Mouse (Mus musculus): ENCODE data around the gene Mecom. TPM values are rescaled to one million over a fixed set of nuclear protein-coding genes. Genes with fewer than 3 reads are reported as not detected.

The Mecom gene
- polyA plus RNA-seq, 1 experiment from 2014 or later: 19.5 TPM

GRCm38 (mm10) chr3:30018202-30018601, 529.6 kb downstream of the Mecom start:
- H3K27me3 ChIP-seq (ENCODE audit: control insufficient read depth, insufficient read depth, low read length): no peaks in the 10 kb centered on the region
- no peaks in the 10 kb centered on the region; the same call in 1 of the 2 replicates for H3K4me1 ChIP-seq (replicated peaks; ENCODE audit: control insufficient read depth, insufficient read depth, low read length)
- 51% methylated on average over 12 of the region's 12 CpGs for WGBS
- H3K9ac ChIP-seq (ENCODE audit: low read length): no peak overlapping the region; the same call in 1 of the 2 replicates
- DNase-seq (ENCODE audit: low spot score) (no peak), ATAC-seq (replicated peaks; ENCODE audit: low FRiP score) (no peak)
- H3K36me3 ChIP-seq (ENCODE audit: control insufficient read depth, insufficient read depth, low read length): no peaks in the 10 kb centered on the region
- H3K4me3 ChIP-seq (ENCODE audit: low read depth, low read length): no peak overlapping the region
- no peak overlapping the region for H3K4me2 ChIP-seq (ENCODE audit: low read depth, low read length, severe bottlenecking)
- no peak overlapping the region for H3K27ac ChIP-seq (ENCODE audit: low read depth, low read length)
- H3K9me3 ChIP-seq (ENCODE audit: control insufficient read depth, low read length): no peaks in the 10 kb centered on the region

DNA sequence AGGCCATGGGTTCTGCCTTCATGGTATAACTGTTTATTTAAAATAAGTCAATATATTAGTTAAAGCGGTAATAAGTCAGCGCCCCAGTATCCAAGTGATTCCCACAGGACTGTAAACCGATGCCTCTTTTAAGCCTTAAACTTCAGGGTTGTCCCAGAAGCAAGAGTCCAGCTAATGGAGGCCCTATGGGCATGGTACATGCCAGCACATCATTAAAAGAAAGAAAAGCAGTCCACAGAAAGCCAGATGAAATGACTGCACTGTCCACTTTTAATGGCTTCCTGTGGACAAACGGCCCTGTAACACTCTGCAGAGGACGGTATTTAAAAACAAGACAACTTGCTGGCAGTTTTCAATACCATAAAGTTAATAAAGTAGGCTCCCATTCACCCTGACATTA, 531.0 kb downstream of the Mecom start:
- H3K4me3 ChIP-seq (ENCODE audit: low read depth, low read length): no peak overlapping the region
- H3K4me2 ChIP-seq (ENCODE audit: low read depth, low read length, severe bottlenecking): no peak overlapping the region
- H3K9ac ChIP-seq (ENCODE audit: low read length): no peak overlapping the region
- H3K9me3 ChIP-seq (ENCODE audit: control insufficient read depth, low read length): no peaks in the 10 kb centered on the region
- no peak for ATAC-seq (replicated peaks; ENCODE audit: low FRiP score)
- DNase-seq (ENCODE audit: low spot score): no peak
- no peaks in the 10 kb centered on the region for H3K36me3 ChIP-seq (ENCODE audit: control insufficient read depth, insufficient read depth, low read length)
- 67% methylated on average over 5 of the region's 5 CpGs for WGBS
- no peaks in the 10 kb centered on the region for H3K27me3 ChIP-seq (ENCODE audit: control insufficient read depth, insufficient read depth, low read length)
- peaks cover under 1% of the 10 kb centered on the region; the same call in 1 of the 2 replicates for H3K4me1 ChIP-seq (replicated peaks; ENCODE audit: control insufficient read depth, insufficient read depth, low read length)
- no peak overlapping the region for H3K27ac ChIP-seq (ENCODE audit: low read depth, low read length)

DNA sequence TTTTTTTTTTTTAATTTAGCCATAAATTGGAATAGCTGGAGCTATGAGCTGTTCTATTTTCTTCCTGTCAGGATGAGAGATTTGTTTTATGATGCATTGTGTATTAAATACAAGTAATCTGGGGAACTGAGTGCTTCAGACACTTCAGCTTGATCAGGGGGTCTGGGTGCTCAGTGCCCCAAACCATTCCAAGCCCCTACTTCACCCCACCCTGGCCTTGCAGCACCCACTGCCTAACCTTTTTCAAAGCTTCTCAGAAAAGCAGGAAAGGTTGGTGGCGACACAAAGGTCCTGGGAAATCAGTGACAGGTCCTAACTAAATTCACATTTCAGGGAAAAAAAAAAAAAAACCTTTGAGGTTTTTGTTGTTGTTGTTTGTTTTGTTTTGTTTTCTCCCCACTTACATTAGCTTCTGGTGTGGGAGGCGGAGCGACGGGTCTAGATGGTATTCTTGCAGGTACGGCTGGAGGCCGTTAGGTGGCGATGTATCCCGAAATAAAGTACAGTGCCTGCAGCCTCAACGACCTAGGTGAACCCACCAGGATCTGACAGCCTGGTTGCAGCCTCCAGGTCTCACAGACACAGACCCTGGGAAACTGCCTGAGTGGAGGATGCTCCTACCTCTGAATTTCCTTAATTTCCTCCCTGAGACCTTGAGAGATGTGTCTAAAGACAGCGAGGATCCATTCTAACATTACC, 532.7 kb downstream of the Mecom start:
- Histone ChIP-seq H3K4me1 (replicated peaks; ENCODE audit: control insufficient read depth, insufficient read depth, low read length) (peaks cover 2% of the 10 kb centered on the region; the same call in 1 of the 2 replicates), H3K36me3 (ENCODE audit: control insufficient read depth, insufficient read depth, low read length) (no peaks in the 10 kb centered on the region), H3K9ac (ENCODE audit: low read length) (no peak overlapping the region)

GRCm38 (mm10) chr3:30014279-30014678, 533.5 kb downstream of the Mecom start:
- Histone ChIP-seq H3K27me3 (ENCODE audit: control insufficient read depth, insufficient read depth, low read length) (peaks cover 2% of the 10 kb centered on the region; the same call in 1 of the 2 replicates), H3K9ac (ENCODE audit: low read length) (no peak overlapping the region), H3K4me1 (replicated peaks; ENCODE audit: control insufficient read depth, insufficient read depth, low read length) (peaks cover 2% of the 10 kb centered on the region; the same call in 1 of the 2 replicates), H3K4me2 (ENCODE audit: low read depth, low read length, severe bottlenecking) (no peak overlapping the region), H3K27ac (ENCODE audit: low read depth, low read length) (no peak overlapping the region), H3K4me3 (ENCODE audit: low read depth, low read length) (no peak overlapping the region), H3K9me3 (ENCODE audit: control insufficient read depth, low read length) (no peaks in the 10 kb centered on the region), H3K36me3 (ENCODE audit: control insufficient read depth, insufficient read depth, low read length) (no peaks in the 10 kb centered on the region)
- WGBS: 35% methylated on average over 1 of the region's 1 CpGs
- DNase-seq (ENCODE audit: low spot score) (no peak), ATAC-seq (replicated peaks; ENCODE audit: low FRiP score) (no peak)

More for the DNA sequence above, 532.7 kb downstream of the Mecom start:
- Histone ChIP-seq H3K27me3 (ENCODE audit: control insufficient read depth, insufficient read depth, low read length) (peaks cover 2% of the 10 kb centered on the region; the same call in 1 of the 2 replicates), H3K4me2 (ENCODE audit: low read depth, low read length, severe bottlenecking) (no peak overlapping the region), H3K27ac (ENCODE audit: low read depth, low read length) (no peak overlapping the region), H3K9me3 (ENCODE audit: control insufficient read depth, low read length) (no peaks in the 10 kb centered on the region), H3K4me3 (ENCODE audit: low read depth, low read length) (no peak overlapping the region)
- 7% methylated on average over 10 of the region's 10 CpGs for WGBS
- ATAC-seq (replicated peaks; ENCODE audit: low FRiP score) (peak; percentile 49), DNase-seq (ENCODE audit: low spot score) (peak; percentile 83)

- 18% methylated on average over 1 of the region's 1 CpGs for WGBS
- no peak overlapping the region for H3K27ac ChIP-seq (ENCODE audit: low read depth, low read length)
- peak overlapping the region; percentile 94 for H3K4me2 ChIP-seq (ENCODE audit: low read depth, low read length, severe bottlenecking)
- ATAC-seq (replicated peaks; ENCODE audit: low FRiP score) (no peak; the same call in 1 of the 2 replicates), DNase-seq (ENCODE audit: low spot score) (no peak)
- peak overlapping the region; percentile 52 for H3K4me3 ChIP-seq (ENCODE audit: low read depth, low read length)
- H3K36me3 ChIP-seq (ENCODE audit: control insufficient read depth, insufficient read depth, low read length): no peaks in the 10 kb centered on the region
- peaks cover 2% of the 10 kb centered on the region; the same call in 1 of the 2 replicates for H3K4me1 ChIP-seq (replicated peaks; ENCODE audit: control insufficient read depth, insufficient read depth, low read length)
- no peak overlapping the region for H3K9ac ChIP-seq (ENCODE audit: low read length)
- no peaks in the 10 kb centered on the region for H3K9me3 ChIP-seq (ENCODE audit: control insufficient read depth, low read length)
- H3K27me3 ChIP-seq (ENCODE audit: control insufficient read depth, insufficient read depth, low read length): peaks cover 2% of the 10 kb centered on the region; the same call in 1 of the 2 replicates
Measured at GRCm38 (mm10) chr3:30013416-30013815, 534.4 kb downstream of the Mecom start.

GRCm38 (mm10) chr3:30012666-30013365, 535.0 kb downstream of the Mecom start:
- H3K9me3 ChIP-seq (ENCODE audit: control insufficient read depth, low read length): no peaks in the 10 kb centered on the region
- H3K36me3 ChIP-seq (ENCODE audit: control insufficient read depth, insufficient read depth, low read length): no peaks in the 10 kb centered on the region
- H3K27ac ChIP-seq (ENCODE audit: low read depth, low read length): peak overlapping the region; percentile 8; the same call in 1 of the 2 replicates
- H3K4me2 ChIP-seq (ENCODE audit: low read depth, low read length, severe bottlenecking): peak overlapping the region; percentile 94
- under 1% methylated on average over 29 of the region's 29 CpGs for WGBS
- peaks cover 2% of the 10 kb centered on the region; the same call in 1 of the 2 replicates for H3K4me1 ChIP-seq (replicated peaks; ENCODE audit: control insufficient read depth, insufficient read depth, low read length)
- DNase-seq (ENCODE audit: low spot score) (peak; percentile 83), ATAC-seq (replicated peaks; ENCODE audit: low FRiP score) (peak; percentile 68)
- H3K27me3 ChIP-seq (ENCODE audit: control insufficient read depth, insufficient read depth, low read length): peaks cover 2% of the 10 kb centered on the region; the same call in 1 of the 2 replicates
- peak overlapping the region; percentile 60 for H3K9ac ChIP-seq (ENCODE audit: low read length)
- H3K4me3 ChIP-seq (ENCODE audit: low read depth, low read length): peak overlapping the region; percentile 52

- Histone ChIP-seq H3K4me1 (replicated peaks; ENCODE audit: control insufficient read depth, insufficient read depth, low read length) (peaks cover 2% of the 10 kb centered on the region; the same call in 1 of the 2 replicates), H3K4me3 (ENCODE audit: low read depth, low read length) (peak overlapping the region; percentile 52), H3K4me2 (ENCODE audit: low read depth, low read length, severe bottlenecking) (peak overlapping the region; percentile 94), H3K9me3 (ENCODE audit: control insufficient read depth, low read length) (no peaks in the 10 kb centered on the region), H3K36me3 (ENCODE audit: control insufficient read depth, insufficient read depth, low read length) (no peaks in the 10 kb centered on the region), H3K9ac (ENCODE audit: low read length) (peak overlapping the region; percentile 60), H3K27ac (ENCODE audit: low read depth, low read length) (0 out of 2 replicates have a peak overlapping the region, but pooled peaks have one; percentile 31), H3K27me3 (ENCODE audit: control insufficient read depth, insufficient read depth, low read length) (peaks cover 2% of the 10 kb centered on the region; the same call in 1 of the 2 replicates)
- DNase-seq (ENCODE audit: low spot score): peak; percentile 72
- under 1% methylated on average over 27 of the region's 27 CpGs for WGBS
- ATAC-seq (replicated peaks; ENCODE audit: low FRiP score): no peak
Measured at GRCm38 (mm10) chr3:30012150-30012549, 535.7 kb downstream of the Mecom start.

GRCm38 (mm10) chr3:30011712-30012111, 536.1 kb downstream of the Mecom start:
- peaks cover 2% of the 10 kb centered on the region; the same call in 1 of the 2 replicates for H3K4me1 ChIP-seq (replicated peaks; ENCODE audit: control insufficient read depth, insufficient read depth, low read length)
- no peak for ATAC-seq (replicated peaks; ENCODE audit: low FRiP score)
- peak overlapping the region; percentile 52 for H3K4me3 ChIP-seq (ENCODE audit: low read depth, low read length)
- WGBS: 5% methylated on average over 6 of the region's 6 CpGs
- no peaks in the 10 kb centered on the region for H3K9me3 ChIP-seq (ENCODE audit: control insufficient read depth, low read length)
- H3K36me3 ChIP-seq (ENCODE audit: control insufficient read depth, insufficient read depth, low read length): no peaks in the 10 kb centered on the region
- no peak overlapping the region for H3K27ac ChIP-seq (ENCODE audit: low read depth, low read length)
- H3K4me2 ChIP-seq (ENCODE audit: low read depth, low read length, severe bottlenecking): peak overlapping the region; percentile 94
- DNase-seq (ENCODE audit: low spot score): no peak
- no peak overlapping the region for H3K9ac ChIP-seq (ENCODE audit: low read length)
- peaks cover 2% of the 10 kb centered on the region; the same call in 1 of the 2 replicates for H3K27me3 ChIP-seq (ENCODE audit: control insufficient read depth, insufficient read depth, low read length)
